Mouse (Mus musculus) forebrain, postnatal 0 days (tissue): ENCODE results near the gene Noct. TPM values are rescaled to one million over a fixed set of nuclear protein-coding genes. Genes with fewer than 3 reads are reported as not detected.
A peak's percentile ranks its signal among the peaks of the same experiment; 100 is the strongest.

ENCODE experiments used
- ATAC-seq: fragments of 200-750 bp; cut with Nextera tagmentation; 2 replicates; pipeline ENCODE4 v1.8.0; 2017; ENCODE audit warnings: mild to moderate bottlenecking, moderate library complexity
- DNase-seq: peaks from one replicate; pipeline ENCODE4 v3.0.0-alpha.2; 2015
- H3K27ac ChIP-seq: fragments of 300-500 bp; sonication (generic); 2 replicates; pipeline ENCODE4 v1.5.1; 2014; ENCODE audit warnings: low read depth, mild to moderate bottlenecking, antibody characterized with exemption, low read length, moderate library complexity, mixed read lengths
- H3K27me3 ChIP-seq: fragments of 300-500 bp; sonication (generic); 2 replicates; pipeline ENCODE4 v1.6.1; 2014; ENCODE audit warnings: mild to moderate bottlenecking, low read length, mixed read lengths; ENCODE audit not compliant: insufficient read depth
- H3K36me3 ChIP-seq: fragments of 300-500 bp; sonication (generic); 2 replicates; pipeline ENCODE4 v1.6.1; 2014; ENCODE audit warnings: mild to moderate bottlenecking, moderate library complexity; ENCODE audit not compliant: insufficient read depth
- H3K4me1 ChIP-seq: fragments of 300-500 bp; sonication (generic); 2 replicates; pipeline ENCODE4 v1.6.1; 2014; ENCODE audit warnings: antibody characterized with exemption; ENCODE audit not compliant: insufficient read depth
- H3K4me2 ChIP-seq: fragments of 300-500 bp; sonication (generic); 2 replicates; pipeline ENCODE4 v1.6.1; 2014; ENCODE audit warnings: low read depth, mild to moderate bottlenecking, moderate library complexity
- H3K4me3 ChIP-seq: fragments of 300-500 bp; sonication (generic); 2 replicates; pipeline ENCODE4 v1.5.1; 2014; ENCODE audit warnings: low read depth, low read length, mixed read lengths
- H3K9ac ChIP-seq: fragments of 300-500 bp; sonication (generic); 2 replicates; pipeline ENCODE4 v1.6.1; 2014; ENCODE audit warnings: mild to moderate bottlenecking
- H3K9me3 ChIP-seq: fragments of 300-500 bp; sonication (generic); 2 replicates; pipeline ENCODE4 v1.6.1; 2016; ENCODE audit warnings: low read length
- CTCF ChIP-seq: sonication (generic); IDR thresholded peaks from 2 replicates; pipeline ENCODE4 v1.5.1; 2016; ENCODE audit warnings: antibody characterized with exemption, control low read depth, low read depth
- WGBS: fragments of 180-500 bp; shearing (Covaris S2); extraction: QIAGEN DNeasy Blood & Tissue Kit; methylation state at CpG from one replicate; pipeline ENCODE4 v1.1.7; 2014; 5-methylcytosine and 5-hydroxymethylcytosine counted together
- microRNA-seq, 2 experiments: library from miRNA; unstranded; fragments of <30 nt; microRNA quantifications; one replicate each; pipeline ENCODE4; 2016
- polyA plus RNA-seq: library from polyadenylated mRNA; unstranded; fragments of >200 nt; fragmentation: Nextera tagmentation; extraction: Ambion mirVana; gene quantifications from 2 replicates; pipeline ENCODE4 v1.2.1, GENCODE M21; 2015
- total RNA-seq: library from RNA; depleted of rRNA; stranded (reverse); fragments of >200 nt; gene quantifications from 2 replicates; pipeline ENCODE4 v1.2.3, GENCODE M21; 2014; rRNA removed

Noct gene
- total and polyA plus RNA-seq, 2 experiments from 2014 or later: 32.6 to 33.7 TPM

DNA sequence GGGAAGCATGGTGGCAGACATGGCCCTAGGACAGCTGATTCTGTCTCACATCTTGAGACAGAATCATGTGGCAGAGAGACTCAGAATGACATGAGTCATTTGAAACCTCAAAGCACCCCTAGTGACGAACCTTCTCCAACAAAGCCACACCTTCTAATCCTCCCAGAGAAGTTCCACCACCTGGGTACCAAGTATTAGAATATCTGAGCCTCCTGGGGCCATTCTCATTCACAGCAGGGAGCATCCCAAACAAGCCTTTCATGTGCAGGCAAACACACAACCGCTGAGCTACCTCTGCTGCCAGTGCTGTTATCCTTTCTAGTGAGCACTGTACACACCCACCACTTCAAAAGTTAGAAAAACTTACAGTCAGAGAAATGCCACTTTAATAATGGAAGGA lies 70.0 kb downstream of the Noct start:
- ATAC-seq (no peak), DNase-seq (no peak)
- Histone ChIP-seq H3K4me3 (no peak overlapping the region), H3K4me1 (0 out of 2 replicates have a peak, but pooled peaks cover 4% of the 10 kb centered on the region), H3K27me3 (no peaks in the 10 kb centered on the region), H3K9ac (no peak overlapping the region), H3K9me3 (no peaks in the 10 kb centered on the region), H3K36me3 (no peaks in the 10 kb centered on the region), H3K4me2 (no peak overlapping the region), H3K27ac (no peak overlapping the region)
- 30% methylated on average over 2 of the region's 2 CpGs for WGBS
- TF ChIP-seq CTCF: no peak

DNA sequence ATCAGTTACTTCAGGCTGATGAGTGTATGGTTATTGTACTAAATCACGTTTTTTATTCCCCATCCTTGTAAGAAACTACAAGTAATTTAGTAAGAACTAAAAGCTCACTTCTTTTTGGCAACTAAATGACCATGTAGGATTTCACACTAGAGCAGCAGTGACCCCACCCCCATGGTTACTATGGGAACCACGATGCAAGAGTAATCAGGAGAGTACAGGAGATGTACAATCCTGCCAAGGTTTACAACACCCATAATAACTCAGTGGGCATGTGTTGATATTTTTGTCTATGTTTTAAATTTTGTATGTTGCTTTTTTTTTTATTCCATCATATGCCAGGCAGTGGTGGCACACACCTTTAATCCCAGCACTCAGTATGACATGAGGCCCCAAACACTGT lies 71.0 kb downstream of the Noct start:
- no peak for TF ChIP-seq CTCF
- H3K36me3 ChIP-seq: no peaks in the 10 kb centered on the region
- 57% methylated on average over 2 of the region's 2 CpGs for WGBS
- peak; percentile 10 for DNase-seq
- H3K4me2 ChIP-seq: no peak overlapping the region
- H3K27ac ChIP-seq: no peak overlapping the region
- no peak overlapping the region for H3K9ac ChIP-seq
- H3K27me3 ChIP-seq: no peaks in the 10 kb centered on the region
- H3K4me1 ChIP-seq: no peaks in the 10 kb centered on the region
- no peaks in the 10 kb centered on the region for H3K9me3 ChIP-seq
- ATAC-seq: no peak
- H3K4me3 ChIP-seq: no peak overlapping the region

- Histone ChIP-seq H3K4me3 (no peak overlapping the region), H3K27me3 (no peaks in the 10 kb centered on the region), H3K9me3 (no peaks in the 10 kb centered on the region), H3K4me1 (no peaks in the 10 kb centered on the region), H3K36me3 (no peaks in the 10 kb centered on the region), H3K9ac (no peak overlapping the region), H3K4me2 (no peak overlapping the region), H3K27ac (no peak overlapping the region)
- DNase-seq: no peak
- ATAC-seq: no peak
- TF ChIP-seq CTCF: no peak
- 71% methylated on average over 1 of the region's 1 CpGs for WGBS
These were observed 72.5 kb downstream of the Noct start for GRCm38 (mm10) chr3:51296790-51297189.

Small RNA genes within 50 kb of the gene (microRNA-seq; reads per million reads assigned to microRNA genes)
- 0 reads per million in 2 experiments for gene Gm24282

Other genes starting within 250 kb of the Noct start
- 78.1 and 83.9 TPM in 2 replicates for gene Elf2, start 116.2 kb downstream of the Noct start, total RNA-seq
- gene Elf2, start 116.2 kb downstream of the Noct start, polyA plus RNA-seq: 26.4 and 29.3 TPM in 2 replicates
- 0.54 and 0.67 TPM in 2 replicates for gene Mgarp, start 172.3 kb downstream of the Noct start, total RNA-seq
- gene Mgarp, start 172.3 kb downstream of the Noct start, polyA plus RNA-seq: 0.42 and 0.53 TPM in 2 replicates
- 78.2 and 186 TPM in 2 replicates for gene Ndufc1, start 184.5 kb downstream of the Noct start, total RNA-seq
- 871 and 1,036 TPM in 2 replicates for gene Ndufc1, start 184.5 kb downstream of the Noct start, polyA plus RNA-seq
- gene Naa15, start 190.7 kb downstream of the Noct start, total RNA-seq: 28.3 and 36.9 TPM in 2 replicates
- gene Naa15, start 190.7 kb downstream of the Noct start, polyA plus RNA-seq: 21.4 and 29.7 TPM in 2 replicates